Mouse (Mus musculus) cerebellum, adult 8-10 months (tissue): ENCODE results near the gene Igf1r.

ENCODE experiments used
- DNase-seq: peaks from one replicate; pipeline ENCODE4 v3.0.0; 2022

The Igf1r gene

DNA sequence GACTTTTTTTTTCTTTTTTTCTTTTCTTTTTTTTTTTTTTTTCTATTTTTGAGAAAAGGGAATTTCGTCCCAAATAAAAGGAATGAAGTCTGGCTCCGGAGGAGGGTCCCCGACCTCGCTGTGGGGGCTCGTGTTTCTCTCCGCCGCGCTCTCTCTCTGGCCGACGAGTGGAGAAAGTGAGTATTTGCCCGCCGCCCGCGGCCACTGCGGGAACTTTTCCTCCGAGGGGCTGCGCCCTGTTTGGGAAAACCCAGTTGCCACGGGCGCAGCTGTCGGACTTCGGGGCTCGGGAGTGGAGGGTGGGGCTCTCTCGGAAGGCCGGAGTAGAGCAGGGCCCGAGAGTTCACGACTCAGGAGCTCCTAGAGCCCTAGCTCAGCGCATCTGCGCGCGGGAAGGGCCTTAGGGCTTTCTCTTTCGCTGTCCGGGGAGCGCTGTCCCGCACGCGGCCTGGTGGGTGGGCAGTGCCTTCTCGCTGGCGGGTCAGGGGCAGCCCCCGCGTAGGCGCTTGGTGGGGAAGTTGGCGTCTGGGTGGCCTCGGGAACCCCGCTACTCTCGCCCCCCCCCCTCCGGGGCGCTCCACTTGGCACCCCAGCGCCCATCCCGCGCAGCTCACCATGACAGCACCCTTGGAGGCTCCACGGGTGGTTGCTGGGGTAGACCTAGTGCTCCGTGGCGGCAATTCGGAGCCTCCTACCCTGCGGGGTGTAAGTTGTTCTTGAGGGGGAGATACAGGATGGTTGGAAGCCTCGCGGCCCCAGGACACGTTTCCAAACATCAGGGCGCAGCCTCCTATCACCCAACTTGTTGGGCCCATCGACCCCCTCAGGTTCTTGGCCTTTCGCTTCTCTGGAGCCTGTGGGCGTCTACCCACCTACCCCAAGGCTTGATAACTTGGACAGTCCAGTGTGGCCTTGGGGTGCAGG is at the start of gene Igf1r:
Igf1r (plus strand) TSS at position 51 of the 924 bp plus-strand sequence.
- peak; percentile 47 for DNase-seq

DNA sequence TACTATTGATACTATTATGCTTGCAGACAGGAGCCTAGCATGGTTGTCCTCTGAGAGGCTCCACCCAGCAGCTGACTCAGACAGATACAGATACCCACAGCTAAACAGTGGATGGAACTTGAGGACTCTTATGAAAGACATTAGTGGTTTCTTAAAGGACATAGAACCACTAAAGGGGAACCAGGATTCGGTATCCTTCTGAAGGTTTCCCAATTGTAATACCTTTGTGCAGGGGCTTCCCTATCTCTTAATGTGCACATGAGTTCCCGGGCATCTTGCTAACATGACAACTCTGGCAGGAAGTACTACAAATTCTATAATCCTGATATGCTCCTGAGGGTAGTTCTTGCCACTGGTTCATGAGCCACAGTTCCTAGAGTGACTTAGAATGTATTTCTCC is 46.3 kb upstream of the Igf1r start:
- no peak for DNase-seq

DNA sequence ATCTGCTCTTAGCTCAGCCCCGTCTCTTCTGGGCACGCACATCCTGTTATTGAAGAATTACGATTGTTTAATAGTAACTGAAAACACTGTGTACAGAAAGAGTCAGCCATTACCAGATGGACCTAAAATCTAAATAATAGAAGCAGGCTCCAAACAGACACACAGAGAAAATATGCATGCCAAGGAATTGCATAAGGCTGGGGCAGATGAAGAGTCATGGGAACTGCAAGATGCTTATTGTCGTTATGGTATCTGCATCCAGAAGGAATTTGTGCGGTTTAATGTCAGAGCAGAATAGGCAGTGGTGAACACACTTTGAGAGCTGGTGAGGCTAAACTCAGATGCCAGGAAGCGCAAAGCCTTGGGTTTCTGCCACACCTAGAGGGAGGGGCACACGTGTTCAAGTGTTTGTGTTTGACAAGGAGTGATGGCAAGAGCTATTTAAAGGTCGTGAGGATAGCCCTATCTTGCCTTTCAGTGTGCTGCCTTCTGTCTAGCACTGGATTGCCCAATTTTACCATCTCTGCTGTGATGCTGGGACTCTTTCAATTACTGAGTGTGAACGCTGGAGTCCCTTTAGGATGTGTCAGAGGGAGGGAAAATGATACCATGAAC is 44.7 kb upstream of the Igf1r start:
- no peak for DNase-seq

DNA sequence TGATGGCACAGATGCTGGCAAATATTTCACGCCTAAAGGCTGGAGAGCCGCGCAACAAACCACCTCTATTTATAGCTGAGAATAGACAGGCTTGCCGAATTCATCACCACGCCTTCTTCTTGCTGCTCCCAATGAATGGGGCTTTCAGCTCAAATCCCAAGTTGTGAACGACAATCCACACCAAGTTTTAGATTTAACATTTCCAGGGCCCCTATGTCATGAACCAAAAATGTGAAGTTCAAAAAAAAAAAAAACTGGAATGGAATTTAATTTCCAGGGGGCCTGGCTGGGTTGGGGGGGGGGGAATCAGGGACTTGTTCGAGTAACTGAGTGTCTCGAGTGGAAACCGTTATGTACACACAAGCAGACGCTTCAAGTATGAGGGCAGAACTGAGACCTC is 42.1 kb upstream of the Igf1r start:
- no peak for DNase-seq

DNA sequence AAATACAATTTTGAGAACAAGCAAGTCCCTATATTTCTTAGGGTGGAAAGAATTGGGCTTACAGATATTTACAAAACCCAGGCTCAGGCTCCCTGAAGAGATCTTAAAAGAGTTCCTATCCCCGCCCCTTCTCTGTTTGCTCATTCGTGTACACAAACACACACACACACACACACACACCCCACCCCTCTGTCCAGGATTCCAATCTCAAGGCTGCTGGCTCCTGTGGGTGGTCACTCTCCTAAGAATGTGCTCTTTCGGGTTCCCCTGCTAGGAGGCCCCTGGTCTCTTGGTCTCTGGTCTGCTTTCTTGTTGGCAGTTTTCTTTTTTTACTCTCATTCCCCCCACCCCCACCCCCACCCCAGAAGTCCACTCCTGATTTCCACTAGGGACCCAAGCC is 41.7 kb upstream of the Igf1r start:
- DNase-seq = no peak

DNA sequence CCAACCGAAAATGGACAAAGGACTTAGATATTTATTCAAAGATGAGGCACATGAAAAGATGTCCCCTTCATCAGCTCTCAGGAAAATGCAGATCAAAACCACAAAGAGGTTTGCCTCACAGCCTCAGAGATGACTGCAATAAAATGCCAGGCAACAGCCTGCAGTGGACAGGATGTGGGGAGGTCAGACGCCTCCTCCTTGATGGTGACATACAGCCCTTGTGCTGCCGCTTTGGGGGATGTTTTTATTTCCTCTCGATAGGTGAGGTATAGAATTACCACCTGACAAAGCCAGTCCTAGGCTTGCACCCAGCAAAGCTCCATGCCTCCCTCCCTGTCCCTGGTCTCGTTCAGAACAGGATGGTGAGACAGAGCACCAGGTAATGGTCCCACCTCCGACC is 40.8 kb upstream of the Igf1r start:
- no peak for DNase-seq

DNA sequence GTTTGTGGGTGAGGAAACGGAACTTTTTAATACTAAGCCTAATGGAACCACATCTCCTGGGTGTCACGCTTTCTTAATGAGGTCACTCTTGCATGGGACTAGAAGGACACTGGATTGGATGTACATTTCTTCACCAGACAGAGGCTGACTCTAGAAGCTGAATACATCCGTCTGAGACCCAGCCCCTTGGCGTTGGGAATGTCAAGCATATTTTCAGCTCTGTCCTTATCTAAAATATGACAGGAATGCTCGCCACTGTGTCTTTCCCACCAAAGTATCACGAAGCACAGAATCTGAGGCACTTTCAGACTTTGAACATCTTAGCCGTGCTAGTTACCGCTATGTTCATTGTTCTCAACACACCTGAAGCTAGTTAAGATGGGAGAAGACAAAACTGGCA is 35.7 kb upstream of the Igf1r start:
- no peak for DNase-seq

DNA sequence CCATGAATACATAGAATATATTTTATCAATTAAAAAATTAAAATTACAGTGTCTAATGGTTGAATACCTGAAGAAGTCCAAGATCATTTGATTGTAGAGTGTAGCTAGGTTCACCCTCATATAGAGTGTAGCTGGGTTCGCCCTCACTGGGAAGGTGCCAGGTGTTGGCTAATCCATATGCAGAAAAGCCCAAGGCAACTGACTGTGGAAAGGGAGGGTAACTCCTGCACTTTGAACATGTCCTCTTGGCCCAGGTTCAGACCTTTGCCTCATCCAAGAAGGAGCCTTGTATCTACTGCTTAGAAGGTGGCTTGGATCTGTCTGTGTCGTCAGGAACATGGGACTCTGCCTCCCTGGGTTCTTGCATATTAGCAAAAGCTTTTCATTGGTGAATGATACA is 34.9 kb upstream of the Igf1r start:
- no peak for DNase-seq

DNA sequence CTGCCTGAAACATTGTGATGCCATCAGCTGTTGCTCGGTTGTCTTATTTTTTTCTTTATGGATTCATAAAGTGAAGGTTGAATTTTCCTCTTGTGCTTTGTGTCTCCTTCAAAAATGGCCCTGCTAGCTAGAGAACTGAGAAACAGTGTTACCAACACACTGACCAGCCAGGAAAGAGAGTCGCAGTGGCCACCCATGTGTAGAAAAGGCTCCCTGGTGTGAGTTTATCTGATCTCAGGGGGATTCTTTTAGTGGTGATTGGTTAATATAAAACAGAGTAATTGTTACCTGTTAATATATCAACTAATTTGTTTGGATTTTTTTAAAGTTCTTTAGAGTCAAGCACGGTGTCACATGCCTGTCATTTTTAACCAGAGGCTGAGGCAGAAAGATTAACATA is 33.2 kb upstream of the Igf1r start:
- DNase-seq = no peak

DNA sequence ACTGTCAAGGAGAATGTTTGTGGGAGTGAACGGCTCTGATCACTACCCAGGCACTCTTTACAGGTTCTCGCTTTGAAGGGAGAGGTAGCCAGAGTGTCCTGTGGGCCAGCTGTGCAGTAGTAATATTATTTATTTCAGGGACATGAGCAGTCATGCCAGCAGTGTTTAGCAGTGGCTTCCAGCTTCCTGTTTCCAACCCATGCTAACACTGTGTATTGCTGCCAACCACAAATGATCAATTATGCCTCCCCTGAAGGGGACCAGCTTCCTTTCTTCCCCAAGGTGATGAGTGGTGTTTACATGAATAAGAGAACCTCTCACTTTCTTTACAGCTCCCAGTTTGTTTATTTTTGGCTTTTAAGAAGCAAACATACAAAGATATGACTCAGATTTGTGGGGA is 28.4 kb upstream of the Igf1r start:
- DNase-seq = no peak

DNA sequence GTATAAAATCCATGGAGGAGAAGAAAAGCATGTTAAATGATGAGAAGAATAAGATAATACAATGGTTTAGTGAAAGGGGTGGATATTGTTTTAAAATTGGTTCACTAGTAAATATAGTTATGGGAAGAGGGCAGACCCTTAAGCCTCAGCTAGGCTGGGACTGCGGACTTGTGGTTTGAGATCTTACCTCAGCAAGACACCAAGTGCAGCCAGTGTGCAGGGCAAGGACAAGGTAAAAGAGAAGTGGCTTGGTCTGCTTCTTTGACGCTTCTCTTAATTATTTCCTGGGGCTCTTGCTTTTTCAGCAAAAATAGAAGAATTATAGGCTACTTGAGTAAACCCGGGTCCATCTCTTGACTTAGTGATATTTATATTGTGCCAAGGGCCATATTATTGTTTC is 22.5 kb upstream of the Igf1r start:
- DNase-seq = no peak

DNA sequence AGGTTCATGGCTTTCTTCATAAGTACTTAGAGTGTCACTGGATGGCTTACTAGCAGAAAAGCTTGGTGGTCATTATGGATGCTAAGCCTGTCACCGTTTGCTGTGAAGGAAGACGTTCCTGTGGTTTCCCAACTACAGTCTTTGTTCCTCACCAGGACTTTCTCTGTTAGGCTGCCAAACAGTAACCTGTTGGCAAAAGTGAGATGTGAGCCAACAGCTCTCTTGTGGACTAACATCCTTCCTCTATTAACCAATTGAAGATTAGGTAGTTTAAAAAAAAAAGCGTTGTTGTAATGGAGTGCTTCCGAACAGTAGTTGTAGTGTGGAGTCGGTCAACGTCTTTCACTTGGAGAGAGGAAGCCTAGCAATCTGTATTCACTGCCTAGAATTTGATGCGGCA is 15.8 kb upstream of the Igf1r start:
- DNase-seq = no peak

DNA sequence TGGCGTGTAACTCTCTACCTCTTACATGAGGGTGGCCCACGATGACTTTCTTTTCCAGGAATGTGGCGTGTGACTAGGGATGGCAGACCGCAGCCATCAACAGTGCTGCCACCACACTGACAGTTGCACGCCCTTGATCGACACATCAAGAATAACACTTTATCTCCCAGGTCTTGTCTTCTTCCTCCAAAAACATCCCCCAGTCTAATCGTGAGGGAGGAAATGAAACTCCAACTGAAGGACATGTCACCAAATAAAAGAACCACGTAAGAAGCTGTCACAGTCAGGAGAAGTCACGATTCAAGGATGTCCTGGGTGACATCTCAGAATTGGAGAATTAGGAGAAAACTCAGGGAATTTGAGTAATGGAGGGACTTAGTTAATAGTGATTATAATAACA is 8.8 kb upstream of the Igf1r start:
- DNase-seq = no peak

DNA sequence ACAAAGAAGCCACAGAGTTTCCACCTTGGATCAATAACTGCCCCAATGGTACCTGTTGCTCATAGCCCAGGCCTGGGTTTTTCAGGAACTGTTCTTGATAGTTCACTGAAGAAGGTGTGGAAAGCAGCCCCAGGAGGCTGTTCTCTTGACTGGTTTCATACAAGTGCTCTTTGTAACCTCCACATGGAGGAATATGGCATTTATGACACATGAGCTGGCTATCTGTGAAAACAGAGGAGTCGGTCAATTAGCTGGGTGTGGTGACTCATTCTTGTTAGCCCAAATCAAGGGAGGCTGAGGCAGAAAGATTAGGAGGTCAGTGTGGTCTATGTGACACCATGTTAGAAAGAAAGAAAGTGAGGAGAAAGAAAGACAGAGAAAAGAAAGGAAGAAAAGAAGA is 5.7 kb upstream of the Igf1r start:
- no peak for DNase-seq

DNA sequence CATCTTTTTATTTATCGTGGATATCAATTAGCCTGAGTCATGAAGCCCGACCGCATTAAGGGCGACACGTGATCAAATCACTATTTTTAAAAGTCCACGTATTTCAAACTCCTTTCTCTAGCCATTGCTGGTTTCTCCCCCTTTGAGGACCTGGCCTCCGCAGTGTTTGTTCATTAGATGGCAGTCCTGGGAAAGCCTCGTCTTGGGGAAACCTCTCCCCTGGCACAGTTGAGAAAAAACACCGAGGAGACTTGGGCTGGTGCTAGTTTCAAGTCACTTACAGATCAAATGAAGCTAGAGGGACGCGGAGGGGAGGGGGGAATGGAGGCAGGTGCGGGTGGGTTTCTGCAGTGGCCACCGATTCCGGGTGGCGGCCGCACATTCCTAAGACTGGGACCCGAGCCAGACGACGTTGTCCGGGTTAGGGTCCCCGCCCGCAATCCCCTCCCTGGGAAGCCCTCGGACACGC is 2.2 kb upstream of the Igf1r start:
- DNase-seq = no peak

DNA sequence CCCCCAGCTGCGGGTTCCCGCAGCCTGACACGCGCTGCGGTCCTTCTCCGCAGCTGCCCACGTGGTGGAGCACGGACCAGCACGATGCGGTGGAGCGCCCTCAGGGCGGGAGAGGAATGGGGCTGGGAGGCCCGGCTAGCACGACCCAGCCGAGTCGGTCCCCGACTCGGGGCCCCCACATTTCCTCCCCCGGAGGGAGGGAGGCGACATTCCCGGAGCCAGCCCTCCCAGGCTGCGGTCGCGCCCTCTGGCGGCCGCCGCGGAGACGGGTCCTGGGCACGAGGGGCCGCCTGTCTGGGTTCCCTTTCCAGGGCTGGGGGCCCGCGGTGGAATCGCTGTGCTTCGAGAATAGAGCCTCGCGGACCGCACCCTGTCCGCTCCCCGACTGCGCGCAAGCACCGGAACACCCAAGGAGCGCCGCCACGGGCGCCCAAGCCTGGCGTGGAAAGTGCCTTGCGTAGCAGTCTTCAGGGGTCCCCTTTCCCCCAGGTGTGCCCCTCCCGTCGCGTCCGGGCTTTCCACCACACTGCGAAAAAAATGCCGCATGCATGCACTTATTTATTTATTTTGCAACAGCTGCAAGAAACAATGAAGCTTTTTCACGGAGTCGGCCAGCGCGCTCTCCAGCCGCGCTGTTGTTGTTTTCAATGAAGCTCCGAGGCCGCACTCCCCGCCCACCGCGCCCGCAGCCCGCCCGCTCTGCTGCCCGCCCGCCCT is 1.7 kb upstream of the Igf1r start:
- DNase-seq = peak; percentile 85

DNA sequence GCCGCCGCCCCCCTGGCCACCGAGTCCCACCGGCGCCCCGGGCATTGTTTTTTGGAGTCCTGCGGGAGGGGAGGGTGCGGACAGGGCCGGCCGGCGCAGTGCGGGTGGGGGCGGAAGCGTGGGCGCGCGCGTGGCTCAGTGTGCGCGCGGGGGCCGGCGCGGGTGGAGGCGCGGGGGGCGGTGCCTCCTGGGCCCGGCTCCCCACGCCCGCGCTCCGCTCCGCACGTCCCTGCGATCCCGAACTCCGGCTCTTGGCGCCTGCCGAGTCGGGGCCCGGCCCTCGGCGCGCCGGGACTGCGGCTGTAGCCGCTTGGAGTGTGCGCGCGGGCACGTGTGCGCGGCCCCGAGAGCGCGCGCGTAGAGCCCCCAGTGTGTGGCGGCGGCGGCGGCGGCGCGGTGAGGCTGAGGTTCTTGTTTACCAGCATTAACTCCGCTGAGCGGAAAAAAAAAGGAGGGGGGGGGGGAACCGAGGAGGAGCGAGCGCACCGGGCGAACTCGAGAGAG is 1.0 kb upstream of the Igf1r start:
- peak; percentile 97 for DNase-seq

DNA sequence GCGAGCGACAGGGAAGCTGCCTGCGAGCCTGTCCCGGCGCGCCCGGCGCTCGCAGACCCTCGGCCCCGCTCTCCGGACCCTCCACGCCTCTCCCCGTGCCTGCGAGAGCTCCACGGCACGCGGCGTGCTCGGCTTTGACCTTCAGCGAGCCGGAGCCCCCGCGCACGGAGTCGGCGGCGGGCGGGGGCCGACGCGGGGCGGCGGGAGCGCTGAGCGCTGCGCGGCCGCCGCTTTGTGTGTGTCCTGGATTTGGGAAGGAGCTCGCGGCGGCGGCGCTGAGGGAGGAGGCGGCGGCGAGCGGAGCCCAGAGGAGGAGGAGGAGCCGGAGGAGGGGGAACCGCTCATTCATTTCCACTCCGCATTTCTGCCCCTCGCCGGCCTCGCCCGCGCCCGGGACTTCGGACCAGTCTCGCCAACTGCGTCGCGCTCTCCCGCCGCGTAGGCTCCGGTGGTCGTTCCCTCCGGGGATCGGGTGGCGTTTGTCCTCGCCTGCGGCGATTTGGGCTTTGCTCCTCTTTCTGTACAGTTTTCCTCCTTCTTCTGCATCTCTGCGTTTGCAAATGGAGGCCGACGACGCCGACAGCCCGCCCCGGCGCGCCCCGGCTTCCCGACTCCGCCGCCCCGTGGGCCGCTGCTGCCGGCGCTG is 468 bp upstream of the Igf1r start:
- DNase-seq = peak; percentile 80

DNA sequence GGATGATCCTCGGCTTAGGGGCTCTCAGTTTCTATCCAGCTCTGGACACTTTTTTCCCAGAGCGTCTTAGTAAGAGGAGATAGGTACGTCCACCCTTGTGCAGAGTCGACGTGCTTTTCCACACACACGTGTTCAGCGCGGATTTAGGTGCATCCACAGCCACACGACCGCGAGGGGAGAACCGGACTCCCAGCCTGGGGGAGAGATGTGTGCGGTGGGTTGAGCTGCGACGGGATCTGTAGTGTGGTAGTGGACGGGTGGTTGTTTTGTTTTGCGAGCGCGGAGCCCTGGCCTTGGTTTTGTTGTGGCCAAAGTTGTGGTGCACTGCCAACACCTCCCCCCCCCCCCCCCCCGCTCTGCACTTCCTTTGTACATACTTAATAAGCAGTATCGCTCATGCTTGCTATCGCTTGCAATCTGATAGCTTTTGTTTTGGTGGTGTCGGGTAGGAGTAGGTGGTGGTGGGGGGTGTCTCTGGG is 1.2 kb downstream of the Igf1r start:
- DNase-seq = no peak

DNA sequence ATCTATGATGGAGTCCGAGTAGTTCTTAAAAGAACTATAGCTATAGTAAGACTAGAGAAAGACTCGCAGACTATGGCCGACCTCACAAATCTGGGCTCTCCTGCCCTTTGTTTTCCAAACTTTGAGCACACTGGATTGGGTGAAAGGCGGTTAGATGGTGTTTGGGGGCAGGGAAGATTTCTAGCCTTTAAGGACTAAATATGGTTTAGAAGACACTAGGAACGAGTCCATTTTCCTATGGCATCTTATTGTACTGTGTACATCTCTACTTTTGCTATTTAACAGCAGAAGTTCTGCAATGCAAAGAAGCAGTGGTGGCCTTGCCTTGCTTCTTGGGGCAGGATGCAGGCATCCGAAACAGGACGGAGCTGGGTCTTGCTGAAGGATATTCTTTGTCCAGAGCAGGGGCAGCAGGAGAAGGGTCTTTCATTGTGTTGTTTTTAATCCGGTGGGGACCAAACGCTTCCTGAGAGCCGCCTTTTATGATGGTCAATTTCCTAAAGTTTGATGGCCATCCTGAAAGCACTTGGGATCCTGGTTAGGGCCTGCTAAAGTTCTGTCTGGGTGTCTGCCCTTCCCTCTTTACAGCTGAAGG is 2.1 kb downstream of the Igf1r start:
- DNase-seq = no peak

DNA sequence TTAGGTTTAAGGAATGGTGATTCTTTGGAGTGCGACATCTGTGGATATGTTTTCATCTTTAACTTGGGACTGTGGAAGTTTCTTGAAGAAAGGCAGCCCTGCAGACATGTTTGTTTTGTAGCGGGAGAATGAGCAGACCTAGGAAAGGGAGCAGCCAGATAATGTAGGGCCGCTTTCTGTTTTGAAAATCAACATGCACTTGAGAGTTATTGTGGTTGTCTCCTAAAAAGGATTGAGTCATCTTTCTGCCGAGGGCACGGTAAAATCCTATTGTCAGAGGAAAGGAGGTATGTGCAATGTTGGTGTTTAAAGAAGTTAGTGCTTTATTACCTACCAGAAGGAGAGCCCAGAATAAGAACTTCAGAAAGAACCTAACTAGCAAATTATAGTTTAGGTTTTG is 2.6 kb downstream of the Igf1r start:
- DNase-seq = no peak

DNA sequence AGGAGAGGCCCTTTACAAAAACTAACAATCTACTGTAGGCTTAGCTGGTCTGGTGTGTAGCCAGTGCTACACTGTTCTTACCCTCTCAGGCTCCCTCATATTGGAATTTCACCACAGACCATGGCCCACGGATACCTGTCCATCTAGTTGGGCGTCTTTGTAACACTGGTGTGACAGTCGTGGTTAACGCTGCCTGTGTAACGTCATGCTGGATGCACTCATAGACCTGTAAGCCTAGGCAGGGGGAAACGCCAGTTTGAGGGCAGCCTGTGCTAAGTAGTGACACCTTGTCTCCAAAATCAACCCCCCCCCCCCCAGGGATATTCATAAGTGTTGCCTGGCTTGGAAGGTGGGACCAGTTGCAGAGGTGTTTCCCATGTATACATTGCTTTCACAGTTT is 4.7 kb downstream of the Igf1r start:
- no peak for DNase-seq

DNA sequence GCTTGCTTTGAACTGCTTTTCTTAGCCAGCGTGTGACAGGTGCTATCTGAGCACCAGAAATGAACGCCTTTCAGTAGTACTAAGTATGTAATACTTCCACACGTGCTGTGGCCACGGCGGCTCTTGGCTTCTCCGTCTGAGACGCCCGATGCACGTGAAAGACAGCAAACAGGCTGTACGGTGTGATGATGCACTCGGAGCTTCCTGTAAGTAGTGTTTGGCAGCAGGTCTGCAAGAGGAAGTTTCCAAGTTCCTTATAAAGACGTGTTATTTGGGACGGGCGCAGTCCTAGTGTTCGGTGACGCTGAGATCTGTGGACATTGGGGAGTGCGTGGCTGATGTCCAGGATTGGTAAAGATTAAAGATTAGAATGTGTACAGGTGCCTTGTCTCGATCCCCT is 5.4 kb downstream of the Igf1r start:
- no peak for DNase-seq
